Mouse (Mus musculus) erythroid progenitor cell, adult 5-6 weeks (primary cell): Measurements from ENCODE around the gene Itga4. TPM values are rescaled to one million over a fixed set of nuclear protein-coding genes. Genes with fewer than 3 reads are reported as not detected.

Source experiments
- ATAC-seq: replicated peaks from 2 replicates; pipeline ENCODE4 v1.8.0; 2016; ENCODE audit warnings: moderate number of reproducible peaks, mild to moderate bottlenecking, moderate TSS enrichment, inconsistent platforms; ENCODE audit not compliant: poor library complexity, low FRiP score, severe bottlenecking
- total RNA-seq, 2 experiments: library from RNA; stranded (forward) in 1 of 2; stranded (reverse) in 1 of 2; fragments of 150-400 nt in 1 of 2; fragments of 186-747, 209-891 nt in 1 of 2; gene quantifications; 2 replicates each; pipeline versions ENCODE4 v1.2.3 to v1.2.4; 2015 to 2017; ENCODE audit warnings: low replicate concordance in 2 of 2

Itga4 gene
- total RNA-seq (2015; ENCODE audit: low replicate concordance) = 282 and 314 TPM in 2 replicates
- 314 and 331 TPM in 2 replicates for total RNA-seq (2017; ENCODE audit: low replicate concordance)

GRCm38 (mm10) chr2:79255192-79256000 lies at the start of gene Itga4:
Gene Itga4, plus strand, starts transcription at chr2:79255426.
- peak; percentile 71 for ATAC-seq

GRCm38 (mm10) chr2:79206191-79206755 lies 49.0 kb upstream of the Itga4 start:
- ATAC-seq = no peak

- ATAC-seq = no peak
Observed at GRCm38 (mm10) chr2:79214982-79215381, 40.2 kb upstream of the Itga4 start.

- ATAC-seq = no peak
Observed at GRCm38 (mm10) chr2:79215479-79215878, 39.7 kb upstream of the Itga4 start.

GRCm38 (mm10) chr2:79224714-79225426 lies 30.4 kb upstream of the Itga4 start:
- no peak for ATAC-seq

GRCm38 (mm10) chr2:79227805-79228241 lies 27.4 kb upstream of the Itga4 start:
- no peak for ATAC-seq

- ATAC-seq = no peak
Observed at GRCm38 (mm10) chr2:79231056-79231949, 23.9 kb upstream of the Itga4 start.

GRCm38 (mm10) chr2:79235767-79236487 lies 19.3 kb upstream of the Itga4 start:
- ATAC-seq = peak; percentile 80

GRCm38 (mm10) chr2:79237216-79237615 lies 18.0 kb upstream of the Itga4 start:
- ATAC-seq = no peak

- no peak for ATAC-seq
Observed at GRCm38 (mm10) chr2:79244276-79244675, 10.9 kb upstream of the Itga4 start.

- no peak for ATAC-seq
Observed at GRCm38 (mm10) chr2:79244743-79245142, 10.5 kb upstream of the Itga4 start.

GRCm38 (mm10) chr2:79248283-79248682 lies 6.9 kb upstream of the Itga4 start:
- ATAC-seq = no peak

GRCm38 (mm10) chr2:79250510-79250909 lies 4.7 kb upstream of the Itga4 start:
- ATAC-seq = no peak

GRCm38 (mm10) chr2:79253754-79254197 lies 1.4 kb upstream of the Itga4 start:
- ATAC-seq = peak; percentile 68

GRCm38 (mm10) chr2:79254588-79255191 lies 536 bp upstream of the Itga4 start:
- ATAC-seq = no peak

- ATAC-seq = no peak
Observed at GRCm38 (mm10) chr2:79256001-79256339, 744 bp downstream of the Itga4 start.

- ATAC-seq = no peak
Observed at GRCm38 (mm10) chr2:79256376-79256775, 1.1 kb downstream of the Itga4 start.

GRCm38 (mm10) chr2:79256880-79257279 lies 1.7 kb downstream of the Itga4 start:
- ATAC-seq = no peak

GRCm38 (mm10) chr2:79257411-79257810 lies 2.2 kb downstream of the Itga4 start:
- ATAC-seq = no peak
